Mouse (Mus musculus): ENCODE results near the gene Rpp25l. TPM values are rescaled to one million over a fixed set of nuclear protein-coding genes. Genes with fewer than 3 reads are reported as not detected.

Rpp25l gene
- polyA plus RNA-seq, 1 experiment, result 60.3 TPM

- no peaks in the 10 kb centered on the region for H3K36me3 ChIP-seq (ENCODE audit: control insufficient read depth, insufficient read depth)
- H3ac ChIP-seq (ENCODE audit: control insufficient read depth, insufficient read length, low read depth), result peak within 1 kb of the TSS; percentile 54
- no peak within 1 kb of the TSS for H3K4me3 ChIP-seq (ENCODE audit: insufficient read depth, poor library complexity, severe bottlenecking)
- no peaks in the 10 kb centered on the region for H3K79me3 ChIP-seq (ENCODE audit: low read depth)
- no peaks in the 10 kb centered on the region for H3K79me2 ChIP-seq (ENCODE audit: control insufficient read depth, insufficient read depth)
- no peak for TF ChIP-seq USF1 (IDR thresholded peaks at IDR 0.05; ENCODE audit: low read depth)
- no peak for TF ChIP-seq CEBPB (IDR thresholded peaks at IDR 0.05; ENCODE audit: low read depth)
- no peak for TF ChIP-seq MYOG (IDR thresholded peaks at IDR 0.05; ENCODE audit: control insufficient read depth, extremely low read depth, insufficient read length)
- TF ChIP-seq MYOD1 (IDR thresholded peaks at IDR 0.05; ENCODE audit: control insufficient read depth, insufficient read length, low read depth), result no peak
- no peak for TF ChIP-seq FOSL1 (IDR thresholded peaks at IDR 0.05; ENCODE audit: insufficient read depth, low read length, poor library complexity, severe bottlenecking)
- TF ChIP-seq CTCF (IDR thresholded peaks at IDR 0.05; ENCODE audit: control insufficient read depth, insufficient read depth, insufficient read length), result no peak
- TF ChIP-seq MAX (IDR thresholded peaks at IDR 0.05), result no peak
- H3K27me3 ChIP-seq (ENCODE audit: control insufficient read depth, insufficient read depth, insufficient read length), result peaks cover 58% of the 10 kb centered on the region
These were observed 17.9 kb upstream of the Rpp25l start, which contains the start of gene Arid3c for GRCm38 (mm10) chr4:41731052-41731765. TSS of gene Arid3c (minus strand) at chr4:41731142.

- H3ac ChIP-seq (ENCODE audit: control insufficient read depth, insufficient read length, low read depth), result no peak overlapping the region
- no peak overlapping the region for H3K4me3 ChIP-seq (ENCODE audit: insufficient read depth, poor library complexity, severe bottlenecking)
- no peaks in the 10 kb centered on the region for H3K79me3 ChIP-seq (ENCODE audit: low read depth)
- peaks cover 8% of the 10 kb centered on the region for H3K79me2 ChIP-seq (ENCODE audit: control insufficient read depth, insufficient read depth)
- H3K36me3 ChIP-seq (ENCODE audit: control insufficient read depth, insufficient read depth), result no peaks in the 10 kb centered on the region
- peaks cover 63% of the 10 kb centered on the region for H3K27me3 ChIP-seq (ENCODE audit: control insufficient read depth, insufficient read depth, insufficient read length)
- TF ChIP-seq USF1 (IDR thresholded peaks at IDR 0.05; ENCODE audit: low read depth) (no peak), MAX (IDR thresholded peaks at IDR 0.05) (no peak), MYOG (IDR thresholded peaks at IDR 0.05; ENCODE audit: control insufficient read depth, extremely low read depth, insufficient read length) (no peak), CEBPB (IDR thresholded peaks at IDR 0.05; ENCODE audit: low read depth) (no peak), FOSL1 (IDR thresholded peaks at IDR 0.05; ENCODE audit: insufficient read depth, low read length, poor library complexity, severe bottlenecking) (no peak), CTCF (IDR thresholded peaks at IDR 0.05; ENCODE audit: control insufficient read depth, insufficient read depth, insufficient read length) (no peak)
These were observed 13.7 kb upstream of the Rpp25l start for GRCm38 (mm10) chr4:41726826-41727621.

- Histone ChIP-seq H3K79me2 (ENCODE audit: control insufficient read depth, insufficient read depth) (peaks cover 15% of the 10 kb centered on the region), H3ac (ENCODE audit: control insufficient read depth, insufficient read length, low read depth) (peak within 1 kb of the TSS; percentile 80), H3K79me3 (ENCODE audit: low read depth) (peaks cover 1% of the 10 kb centered on the region), H3K4me3 (ENCODE audit: insufficient read depth, poor library complexity, severe bottlenecking) (peak within 1 kb of the TSS; percentile 84), H3K36me3 (ENCODE audit: control insufficient read depth, insufficient read depth) (peaks cover 14% of the 10 kb centered on the region), H3K27me3 (ENCODE audit: control insufficient read depth, insufficient read depth, insufficient read length) (peaks cover 31% of the 10 kb centered on the region)
- TF ChIP-seq USF1 (IDR thresholded peaks at IDR 0.05; ENCODE audit: low read depth) (no peak), MAX (IDR thresholded peaks at IDR 0.05) (peak; percentile 38), MYOG (IDR thresholded peaks at IDR 0.05; ENCODE audit: control insufficient read depth, extremely low read depth, insufficient read length) (no peak)
These were observed 9.6 kb upstream of the Rpp25l start, which contains the start of gene Dctn3 for GRCm38 (mm10) chr4:41722918-41723351. TSS of gene Dctn3 (minus strand) at chr4:41723170.

GRCm38 (mm10) chr4:41716834-41717233, 3.5 kb upstream of the Rpp25l start:
- TF ChIP-seq CTCF (IDR thresholded peaks at IDR 0.05; ENCODE audit: control insufficient read depth, insufficient read depth, insufficient read length), result no peak
- no peak for TF ChIP-seq MYOG (IDR thresholded peaks at IDR 0.05; ENCODE audit: control insufficient read depth, extremely low read depth, insufficient read length)
- no peak for TF ChIP-seq CEBPB (IDR thresholded peaks at IDR 0.05; ENCODE audit: low read depth)
- no peak for TF ChIP-seq FOSL1 (IDR thresholded peaks at IDR 0.05; ENCODE audit: insufficient read depth, low read length, poor library complexity, severe bottlenecking)
- no peak for TF ChIP-seq MAX (IDR thresholded peaks at IDR 0.05)
- TF ChIP-seq USF1 (IDR thresholded peaks at IDR 0.05; ENCODE audit: low read depth), result no peak
- no peak for TF ChIP-seq MYOD1 (IDR thresholded peaks at IDR 0.05; ENCODE audit: control insufficient read depth, insufficient read length, low read depth)
- peaks cover 14% of the 10 kb centered on the region for H3K79me3 ChIP-seq (ENCODE audit: low read depth)
- H3K36me3 ChIP-seq (ENCODE audit: control insufficient read depth, insufficient read depth), result peaks cover 20% of the 10 kb centered on the region
- no peaks in the 10 kb centered on the region for H3K27me3 ChIP-seq (ENCODE audit: control insufficient read depth, insufficient read depth, insufficient read length)
- no peak overlapping the region for H3K4me3 ChIP-seq (ENCODE audit: insufficient read depth, poor library complexity, severe bottlenecking)
- no peak overlapping the region for H3ac ChIP-seq (ENCODE audit: control insufficient read depth, insufficient read length, low read depth)
- H3K79me2 ChIP-seq (ENCODE audit: control insufficient read depth, insufficient read depth), result peaks cover 20% of the 10 kb centered on the region

- Histone ChIP-seq H3K36me3 (ENCODE audit: control insufficient read depth, insufficient read depth) (peaks cover 20% of the 10 kb centered on the region), H3K4me3 (ENCODE audit: insufficient read depth, poor library complexity, severe bottlenecking) (no peak overlapping the region), H3K27me3 (ENCODE audit: control insufficient read depth, insufficient read depth, insufficient read length) (no peaks in the 10 kb centered on the region), H3K79me3 (ENCODE audit: low read depth) (peaks cover 14% of the 10 kb centered on the region), H3K79me2 (ENCODE audit: control insufficient read depth, insufficient read depth) (peaks cover 15% of the 10 kb centered on the region), H3ac (ENCODE audit: control insufficient read depth, insufficient read length, low read depth) (no peak overlapping the region)
- peak; percentile 16 for TF ChIP-seq CTCF (IDR thresholded peaks at IDR 0.05; ENCODE audit: control insufficient read depth, insufficient read depth, insufficient read length)
- no peak for TF ChIP-seq USF1 (IDR thresholded peaks at IDR 0.05; ENCODE audit: low read depth)
These were observed 2.3 kb upstream of the Rpp25l start for GRCm38 (mm10) chr4:41715596-41715995.

Data from C2C12 (cell line).